Mouse (Mus musculus): ENCODE data around the gene Naglu.

Gene Naglu

DNA sequence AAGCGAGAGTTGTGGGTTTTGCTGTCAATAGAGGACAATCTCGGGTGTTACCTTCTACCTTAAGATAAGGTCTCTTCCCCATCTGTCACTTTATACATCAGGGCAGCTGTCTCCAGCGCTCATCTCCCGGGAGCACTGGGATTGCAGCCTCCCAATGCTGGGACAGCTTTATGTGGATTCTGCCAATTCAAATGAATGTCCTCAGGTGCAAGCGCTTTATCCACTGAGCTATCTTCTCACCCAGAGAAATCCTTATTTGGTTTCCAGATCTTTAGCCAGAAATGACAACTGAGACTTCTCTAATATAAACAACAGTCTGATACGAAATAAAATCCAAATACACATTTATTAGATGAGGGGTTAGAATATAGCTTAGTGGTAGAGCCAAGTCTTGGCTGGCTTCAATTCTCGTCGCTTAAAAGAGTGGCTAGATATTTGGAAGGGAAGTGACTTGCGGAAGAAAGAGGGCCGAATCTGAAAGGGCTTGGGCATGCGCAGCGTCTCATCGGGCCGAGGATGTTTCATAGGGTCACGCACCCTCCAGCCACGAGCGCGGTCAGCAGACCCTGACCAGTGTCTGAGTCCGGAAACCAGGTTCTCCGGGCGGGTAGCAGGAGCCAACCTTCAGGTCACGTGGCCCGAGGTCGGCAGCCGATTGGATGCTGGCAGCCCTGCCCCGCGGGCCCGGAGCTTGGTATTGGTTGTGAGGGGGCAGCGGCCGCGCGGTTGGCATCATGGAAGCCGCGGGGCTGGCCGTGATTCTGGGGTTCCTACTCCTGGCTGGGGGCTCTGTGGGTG is at the start of gene Naglu:
TSS of gene Naglu (plus strand) at position 622 of the 798 bp plus-strand sequence.
- peak; percentile 96 to 98 for DNase-seq (ENCODE audit: low spot score in 2 of 2)

DNA sequence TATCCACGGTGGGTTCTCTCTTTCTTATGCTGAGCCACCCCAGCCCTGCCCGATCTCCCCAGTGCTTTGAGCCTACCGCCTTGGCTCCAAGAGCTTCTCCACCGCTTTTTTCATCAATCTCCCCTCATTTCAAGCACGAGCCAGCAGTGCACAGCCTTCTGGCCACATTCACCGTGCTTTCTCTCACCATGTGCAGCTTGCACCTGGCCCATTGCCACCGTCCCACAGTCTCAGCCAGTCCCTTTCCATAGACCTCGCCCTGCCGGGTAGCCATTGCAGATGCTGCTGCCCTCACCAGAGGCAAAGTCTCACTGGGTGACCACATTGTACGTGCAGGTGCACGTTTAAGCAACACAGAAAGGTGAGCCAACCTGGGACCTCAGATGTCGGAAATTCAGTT is 46.4 kb upstream of the Naglu start:
- no peak for DNase-seq (ENCODE audit: low spot score in 2 of 2)

DNA sequence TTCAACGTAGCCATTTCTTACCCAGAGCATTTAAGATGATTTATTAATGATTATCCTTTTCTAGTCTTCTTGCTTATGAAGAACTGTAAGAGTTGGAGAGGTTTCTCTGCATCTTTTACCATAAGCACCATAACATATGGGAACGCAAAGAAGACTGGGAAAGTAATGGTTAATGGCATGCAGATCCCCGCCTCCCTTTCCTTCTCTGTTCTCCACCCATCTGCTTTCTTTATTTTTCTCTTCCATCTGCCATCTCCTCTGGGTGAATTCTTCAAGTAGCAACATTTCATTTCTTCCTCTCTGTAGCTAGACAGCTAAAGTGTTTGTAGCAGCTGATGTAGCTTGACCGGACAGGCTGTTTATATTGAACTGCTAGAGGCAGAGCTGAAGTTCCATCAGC is 45.8 kb upstream of the Naglu start:
- DNase-seq (ENCODE audit: low spot score in 2 of 2): no peak

DNA sequence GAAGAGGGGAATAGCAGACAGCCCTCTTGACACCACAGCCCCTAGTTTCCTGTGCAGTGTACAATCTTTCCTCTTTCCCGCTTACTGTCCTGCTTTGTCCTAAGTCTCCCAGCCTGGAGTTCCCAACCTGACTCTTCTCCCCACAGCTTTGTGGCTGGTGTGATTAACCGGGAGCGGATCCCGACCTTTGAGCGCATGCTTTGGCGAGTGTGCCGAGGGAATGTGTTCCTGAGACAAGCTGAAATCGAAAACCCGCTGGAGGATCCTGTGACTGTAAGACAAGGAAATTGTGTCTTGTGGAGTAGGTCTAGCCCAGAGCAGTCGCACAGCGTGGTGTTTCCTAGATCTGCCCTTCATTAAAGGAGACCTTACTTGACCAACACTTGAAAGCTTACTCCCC is 42.7 kb upstream of the Naglu start:
- DNase-seq (ENCODE audit: low spot score in 2 of 2): no peak

DNA sequence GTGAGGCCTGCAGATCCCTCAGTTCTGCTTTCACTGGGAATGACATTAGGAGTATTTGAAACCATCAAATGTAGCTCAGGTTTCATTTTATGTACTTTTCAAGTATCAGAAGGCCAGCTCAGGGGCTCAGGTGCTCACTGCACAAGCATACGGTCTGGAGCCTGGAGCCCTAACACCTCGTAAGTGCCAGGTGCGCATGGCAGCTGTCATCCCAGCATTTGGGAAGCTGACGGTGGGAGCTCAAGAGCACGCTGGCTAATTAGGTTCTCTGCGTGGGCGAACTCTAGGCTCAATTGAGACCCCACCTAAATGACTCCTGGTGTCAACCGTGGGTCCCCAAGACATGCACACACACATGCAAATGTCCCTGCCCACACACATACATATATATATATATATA is 40.5 kb upstream of the Naglu start:
- DNase-seq (ENCODE audit: low spot score in 2 of 2): no peak

DNA sequence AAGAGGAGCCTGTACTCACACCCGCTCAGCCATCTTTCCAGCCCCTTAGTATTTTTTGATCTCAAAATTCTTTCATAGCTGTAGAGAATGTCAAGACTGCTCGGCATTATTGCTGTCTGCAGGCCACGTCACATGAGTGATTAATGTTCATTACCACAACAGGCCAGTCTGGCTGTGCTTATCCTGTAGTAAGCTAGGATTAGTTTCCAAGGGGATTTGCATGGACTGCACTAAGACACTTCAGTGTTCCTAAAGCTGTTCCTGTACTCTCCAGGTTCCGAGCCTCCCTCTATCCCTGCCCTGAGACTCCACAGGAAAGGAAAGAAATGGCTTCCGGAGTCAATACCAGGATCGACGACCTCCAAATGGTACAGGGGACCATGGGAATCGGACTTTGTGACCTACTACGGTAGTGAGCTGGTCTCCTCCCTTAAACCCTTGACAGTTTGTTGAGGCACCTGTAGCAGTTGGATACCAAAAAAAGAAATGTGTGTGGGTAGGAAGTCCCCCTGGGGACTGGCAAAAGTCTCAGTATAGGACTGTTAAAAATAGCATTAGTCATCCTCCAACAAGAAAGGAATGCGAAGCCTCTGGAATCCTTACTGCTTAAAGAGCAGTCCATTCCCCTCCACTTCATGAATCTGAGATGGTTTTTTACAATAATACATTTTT is 39.5 kb upstream of the Naglu start:
- DNase-seq (ENCODE audit: low spot score in 2 of 2): no peak

DNA sequence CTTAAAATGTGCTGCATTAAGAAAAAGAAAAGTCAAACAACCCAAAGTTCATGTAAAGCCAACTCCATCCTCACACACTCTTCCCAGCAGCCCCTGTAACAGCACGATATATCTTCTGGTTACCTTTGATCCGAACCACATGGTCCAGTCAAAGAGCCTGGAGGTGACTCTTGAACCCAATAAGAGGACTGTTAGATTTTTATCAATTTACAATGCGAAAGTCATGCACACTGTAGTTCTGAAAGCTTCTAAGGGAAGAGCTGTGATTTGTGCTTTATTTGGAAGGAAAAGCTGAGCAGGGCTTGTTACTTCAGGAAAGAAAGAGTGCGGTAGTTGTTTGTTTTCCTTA is 39.0 kb upstream of the Naglu start:
- DNase-seq (ENCODE audit: low spot score in 2 of 2): no peak

DNA sequence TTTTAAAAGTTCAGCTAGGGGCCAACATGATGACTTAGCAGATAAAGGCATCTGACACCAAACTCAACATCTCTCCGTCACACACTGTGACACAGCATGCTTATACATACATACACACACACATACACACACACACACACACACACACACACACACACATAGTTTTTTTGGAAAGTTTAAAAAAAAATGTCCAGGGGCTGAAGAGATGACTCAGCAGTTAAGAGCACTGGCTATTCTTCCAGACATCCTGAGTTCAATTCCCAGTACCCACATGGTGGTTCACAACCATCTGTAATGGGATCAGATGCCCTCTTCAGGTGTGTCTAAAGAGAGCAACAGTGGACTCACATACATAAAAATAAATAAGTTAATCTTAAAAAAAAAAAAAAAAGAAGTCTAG is 38.3 kb upstream of the Naglu start:
- DNase-seq (ENCODE audit: low spot score in 2 of 2): no peak

DNA sequence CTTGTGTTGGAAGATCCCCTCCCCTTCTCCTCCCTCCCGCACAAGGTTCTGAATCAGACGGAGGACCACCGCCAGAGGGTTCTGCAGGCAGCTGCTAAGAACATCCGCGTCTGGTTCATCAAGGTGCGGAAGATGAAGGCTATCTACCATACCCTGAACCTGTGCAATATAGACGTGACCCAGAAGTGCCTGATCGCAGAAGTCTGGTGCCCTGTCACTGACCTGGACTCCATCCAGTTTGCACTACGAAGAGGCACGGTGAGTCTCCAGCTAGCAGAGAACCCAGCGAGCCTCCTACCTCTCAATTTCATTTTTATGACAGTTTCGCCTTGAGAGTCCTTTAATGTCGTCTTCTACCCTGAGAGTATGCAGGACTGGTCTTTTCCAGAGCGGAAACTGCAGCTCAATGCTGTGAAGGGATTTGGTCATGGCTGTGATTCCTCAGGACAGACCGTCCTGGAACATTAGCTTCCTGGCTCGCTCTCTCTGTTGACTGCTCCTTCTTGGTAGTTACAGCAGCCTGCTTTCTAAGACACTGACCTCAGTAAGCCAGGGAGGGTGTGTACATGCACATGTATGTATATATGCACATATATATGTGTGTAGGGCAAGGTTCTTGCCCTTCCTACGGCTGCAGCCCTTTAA is 35.8 kb upstream of the Naglu start:
- no peak for DNase-seq (ENCODE audit: low spot score in 2 of 2)

DNA sequence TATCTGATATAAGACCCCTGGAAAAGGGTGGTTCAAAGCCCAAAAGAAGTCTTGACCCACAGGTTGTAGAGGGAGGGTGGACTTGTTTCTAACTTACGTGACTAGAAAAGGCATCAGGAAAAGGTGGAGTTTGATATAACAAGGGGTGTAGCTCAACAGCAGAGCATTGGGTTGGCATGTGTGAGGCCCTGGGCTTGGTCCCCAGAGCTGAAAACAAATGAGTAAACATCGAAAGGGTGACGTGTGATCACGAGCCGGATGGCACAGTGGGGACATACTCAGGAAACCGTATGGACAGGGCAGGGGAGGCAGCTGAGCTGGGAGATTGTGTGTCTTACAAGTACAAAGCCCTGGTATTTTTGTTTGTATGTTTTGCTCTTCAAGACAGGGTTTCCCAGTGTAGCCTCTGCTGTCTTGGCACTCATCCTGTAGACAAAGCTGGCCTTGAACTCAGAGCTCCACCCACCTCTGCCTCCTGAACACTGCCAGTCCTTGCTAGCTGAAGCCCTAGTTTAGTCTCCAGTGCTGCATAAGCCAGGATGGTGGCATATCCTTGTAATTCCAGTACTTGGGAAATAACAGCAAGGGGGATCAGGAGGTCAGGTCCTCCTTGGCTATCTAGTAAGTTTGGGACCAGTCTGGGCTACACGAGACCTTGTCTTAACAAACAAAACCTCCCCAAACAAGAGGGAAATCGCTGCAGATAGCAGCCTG is 35.0 kb upstream of the Naglu start:
- DNase-seq (ENCODE audit: low spot score in 2 of 2): no peak

DNA sequence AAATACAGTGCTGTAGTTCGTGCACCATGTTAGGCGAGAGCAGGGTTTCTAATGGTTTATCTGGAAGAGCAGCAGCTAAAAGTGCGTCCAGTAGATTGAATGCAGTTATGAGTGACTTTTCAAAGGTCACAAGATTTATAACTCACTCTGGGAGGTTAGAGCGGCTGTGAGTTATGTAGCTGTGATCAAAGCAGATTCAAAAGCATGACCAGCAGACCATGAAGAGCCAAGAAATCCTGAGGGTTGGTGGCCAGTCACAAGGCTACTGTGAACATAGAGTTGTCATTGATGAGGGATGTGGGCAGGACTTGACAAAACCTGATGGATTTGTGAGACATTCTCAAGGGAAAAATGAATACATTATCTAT is 34.5 kb upstream of the Naglu start:
- DNase-seq (ENCODE audit: low spot score in 2 of 2): no peak

DNA sequence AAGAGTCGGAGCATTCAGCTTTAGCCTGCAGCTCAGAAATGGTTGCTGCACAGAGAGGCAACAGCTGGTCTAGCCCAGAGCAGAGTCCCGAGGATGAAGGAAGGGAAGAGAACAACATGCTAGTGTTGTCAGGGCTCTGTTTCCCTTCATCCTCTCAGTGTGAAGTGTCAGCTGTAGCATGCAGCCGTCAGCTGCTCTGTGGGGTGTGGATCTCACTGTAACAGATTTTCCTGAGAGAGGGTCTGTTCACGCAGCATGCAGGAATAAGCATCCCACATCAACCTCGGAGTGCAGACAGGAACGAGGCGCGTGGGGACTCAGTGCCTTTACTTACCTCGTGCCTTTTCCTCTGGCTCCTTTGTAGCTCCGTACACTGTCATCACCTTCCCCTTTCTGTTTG is 32.0 kb upstream of the Naglu start:
- no peak for DNase-seq (ENCODE audit: low spot score in 2 of 2)

DNA sequence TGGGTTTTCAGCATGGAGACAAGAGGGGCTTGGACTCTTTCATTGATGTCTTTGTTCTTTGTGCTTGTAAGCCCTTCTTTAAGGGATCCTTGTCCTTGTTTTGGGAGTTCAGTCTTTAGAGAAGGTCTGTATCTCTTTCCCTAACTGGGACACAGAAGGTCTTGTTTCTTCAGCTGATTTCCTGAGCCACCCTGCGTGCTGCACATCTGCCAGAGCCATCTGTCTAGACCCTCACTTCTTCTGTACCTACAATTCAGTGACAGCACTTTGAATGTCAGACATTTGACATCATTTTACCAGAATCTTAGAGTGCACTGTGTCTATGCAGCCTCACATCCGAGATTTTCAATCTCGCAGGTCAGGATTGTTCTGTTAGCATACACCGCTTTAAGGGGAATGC is 24.0 kb upstream of the Naglu start:
- DNase-seq (ENCODE audit: low spot score in 2 of 2): no peak

DNA sequence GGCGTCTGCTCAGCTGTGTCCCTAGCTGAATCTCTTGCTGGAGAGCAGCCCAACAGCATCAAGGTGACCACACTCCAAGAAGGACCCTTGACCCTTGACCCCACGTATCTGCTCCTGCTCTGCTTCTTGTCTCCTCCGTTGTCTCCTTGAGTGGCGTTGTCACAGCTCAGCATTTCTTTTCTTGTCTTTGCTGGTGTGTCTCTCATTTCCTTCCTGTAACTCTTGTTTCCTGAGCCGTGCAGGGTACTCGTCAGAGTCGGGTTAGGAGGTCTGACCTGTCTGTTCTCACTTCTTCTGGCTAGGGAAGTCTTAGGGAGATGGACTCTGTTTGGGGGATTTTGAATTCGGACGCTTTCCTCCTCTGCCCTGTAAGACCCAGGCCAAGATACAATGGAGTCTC is 23.4 kb upstream of the Naglu start:
- no peak for DNase-seq (ENCODE audit: low spot score in 2 of 2)

DNA sequence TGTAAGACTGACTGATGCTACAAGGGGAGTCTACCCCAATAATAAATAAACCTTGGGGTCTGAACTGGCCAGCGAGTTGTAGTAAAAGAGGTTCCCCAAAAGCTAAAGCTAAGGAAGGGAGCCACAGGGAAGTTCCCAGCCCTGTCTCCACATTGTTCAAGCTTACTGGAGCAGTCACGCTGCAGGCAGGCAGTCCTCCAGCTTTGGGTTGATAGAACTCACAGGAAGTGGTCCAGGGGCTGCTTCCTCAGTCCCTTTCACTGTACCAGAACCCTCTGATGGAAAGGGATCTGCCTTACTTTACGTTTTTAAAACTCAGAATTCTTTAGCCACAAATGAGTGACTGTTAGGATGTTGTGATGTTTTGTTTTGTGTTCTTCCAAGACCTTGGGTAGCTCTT is 22.3 kb upstream of the Naglu start:
- no peak for DNase-seq (ENCODE audit: low spot score in 2 of 2)

DNA sequence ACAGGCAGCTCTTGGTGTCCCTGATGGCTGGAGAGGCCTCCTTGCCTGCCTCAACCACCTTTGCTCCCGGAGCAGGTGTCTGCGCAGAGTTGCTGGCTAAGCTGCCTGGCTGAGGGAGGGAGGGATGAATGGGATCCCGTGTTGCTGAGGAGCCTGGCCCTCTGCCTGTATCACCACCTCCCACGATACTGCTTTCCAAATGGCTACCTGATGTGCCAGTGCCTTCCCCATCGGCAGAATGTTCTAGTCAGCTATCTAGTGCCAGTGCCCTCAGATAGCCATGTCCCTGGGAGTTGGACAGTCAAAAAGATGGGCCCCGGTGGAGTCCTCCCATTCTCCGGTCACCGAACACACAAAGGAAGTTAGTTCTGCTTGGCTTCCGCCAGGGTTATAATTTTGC is 19.5 kb upstream of the Naglu start:
- DNase-seq (ENCODE audit: low spot score in 2 of 2): no peak

DNA sequence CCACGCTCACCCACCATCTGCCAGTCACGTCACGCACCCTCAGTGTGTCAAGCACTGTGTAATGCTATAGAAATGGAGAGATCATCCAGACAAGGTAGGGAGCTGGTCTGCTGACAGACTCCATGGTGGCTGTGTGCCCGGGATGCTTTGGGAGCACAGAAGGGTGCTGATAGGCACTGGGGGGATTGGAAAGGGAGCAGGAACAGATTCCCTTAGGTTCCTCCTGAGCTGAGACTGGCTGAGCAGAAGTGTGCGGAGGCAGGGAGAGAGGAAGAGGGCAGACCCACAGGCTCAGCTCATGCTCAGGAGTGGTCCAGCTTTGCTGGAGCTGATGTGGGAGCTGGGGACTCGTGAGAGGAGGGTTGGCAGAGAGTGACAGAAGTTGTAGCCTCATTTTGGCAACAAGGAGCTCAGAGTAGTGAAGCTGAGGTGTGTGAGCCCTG is 18.7 kb upstream of the Naglu start:
- no peak for DNase-seq (ENCODE audit: low spot score in 2 of 2)

DNA sequence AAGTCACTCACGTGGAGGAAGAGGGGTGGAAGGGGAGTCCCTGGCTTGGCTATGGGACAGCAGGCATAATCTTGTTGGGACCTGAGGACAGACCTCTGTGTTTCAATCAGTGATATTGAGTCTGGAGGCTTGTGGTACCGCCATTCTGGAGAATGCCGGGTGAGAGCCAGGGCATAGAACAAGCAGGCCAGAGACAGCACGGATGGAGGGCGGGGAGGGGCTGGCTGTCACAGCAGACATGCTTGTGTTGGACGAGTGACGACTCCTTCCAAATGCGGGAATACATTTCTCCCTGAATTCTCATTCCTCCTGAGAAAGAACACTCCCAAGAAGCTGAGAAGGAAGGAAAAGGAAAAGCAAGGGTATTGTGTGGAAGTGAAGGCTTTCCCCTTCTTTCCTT is 18.2 kb upstream of the Naglu start:
- DNase-seq (ENCODE audit: low spot score in 2 of 2): no peak

DNA sequence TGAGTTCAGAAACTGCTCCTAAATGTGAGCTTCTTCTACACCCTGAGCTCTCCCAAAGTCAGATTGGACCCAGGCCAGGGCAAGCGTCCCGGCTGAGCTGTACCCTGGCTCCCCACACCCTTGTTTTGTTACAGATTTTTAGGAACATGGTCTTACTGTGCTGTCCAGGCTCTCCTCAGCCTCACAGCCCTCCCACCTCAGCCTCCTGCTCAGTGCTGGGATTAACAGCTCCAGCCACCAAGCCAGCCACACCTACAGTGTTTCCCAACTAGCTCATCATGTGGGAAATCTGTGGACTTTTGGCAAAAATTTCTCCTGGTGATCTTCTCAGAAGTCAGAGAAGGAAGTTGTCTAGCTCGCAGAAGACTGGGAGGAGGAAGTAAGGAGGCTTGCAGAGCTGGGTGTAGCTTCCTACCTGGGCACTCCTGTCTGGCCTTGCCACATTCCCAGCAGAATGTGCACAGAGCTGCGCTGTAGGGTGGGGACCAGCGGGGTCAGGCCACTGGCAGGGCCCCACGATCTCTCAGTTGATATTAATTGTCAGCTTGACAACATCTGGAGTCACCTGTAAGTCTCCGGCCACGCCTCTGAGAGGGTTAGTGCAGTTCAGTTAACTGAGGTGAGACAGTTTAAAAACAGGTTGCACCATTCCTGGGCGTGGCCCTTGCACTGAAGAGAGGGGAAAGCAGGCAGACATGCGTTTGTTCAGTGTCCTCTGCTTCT is 16.9 kb upstream of the Naglu start:
- peak; percentile 47 to 59 for DNase-seq (ENCODE audit: low spot score in 2 of 2)

DNA sequence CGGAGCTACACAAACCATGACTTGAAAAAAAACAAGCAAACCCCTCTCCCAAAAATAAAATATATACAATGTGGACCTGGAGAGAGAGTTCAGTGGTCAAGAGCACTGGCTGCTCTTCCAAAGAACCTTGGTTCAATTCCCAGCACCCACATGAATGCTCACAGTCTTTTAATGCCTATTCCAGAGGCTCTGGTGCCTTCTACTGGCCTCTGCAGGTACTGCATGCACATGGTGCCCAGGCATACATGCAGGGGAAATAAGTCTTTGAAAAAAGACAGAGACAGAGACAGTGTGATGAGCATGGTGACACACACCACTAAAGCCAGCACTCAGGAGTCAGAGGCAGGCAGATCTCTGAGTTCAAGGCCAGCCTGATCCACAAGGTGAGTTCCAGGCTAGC is 15.8 kb upstream of the Naglu start:
- DNase-seq (ENCODE audit: low spot score in 2 of 2): no peak

DNA sequence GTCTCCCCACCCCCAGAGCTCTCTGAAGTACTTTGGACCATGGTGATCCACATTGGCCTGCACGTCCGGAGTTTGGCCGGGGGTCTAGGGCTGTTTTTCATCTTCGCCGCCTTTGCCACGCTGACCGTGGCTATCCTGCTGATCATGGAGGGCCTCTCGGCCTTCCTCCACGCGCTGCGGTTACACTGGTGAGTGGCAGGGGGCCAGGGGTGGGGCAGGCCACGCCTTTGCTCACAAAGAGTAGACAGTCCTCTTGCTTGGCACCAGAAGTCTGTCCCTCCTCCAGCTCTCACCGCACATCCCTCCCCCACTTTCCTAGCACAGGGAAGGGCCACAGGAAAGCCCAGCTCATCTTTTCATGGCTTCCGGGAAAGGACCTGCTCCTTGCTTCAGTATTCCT is 14.4 kb upstream of the Naglu start:
- DNase-seq (ENCODE audit: low spot score in 2 of 2): no peak

DNA sequence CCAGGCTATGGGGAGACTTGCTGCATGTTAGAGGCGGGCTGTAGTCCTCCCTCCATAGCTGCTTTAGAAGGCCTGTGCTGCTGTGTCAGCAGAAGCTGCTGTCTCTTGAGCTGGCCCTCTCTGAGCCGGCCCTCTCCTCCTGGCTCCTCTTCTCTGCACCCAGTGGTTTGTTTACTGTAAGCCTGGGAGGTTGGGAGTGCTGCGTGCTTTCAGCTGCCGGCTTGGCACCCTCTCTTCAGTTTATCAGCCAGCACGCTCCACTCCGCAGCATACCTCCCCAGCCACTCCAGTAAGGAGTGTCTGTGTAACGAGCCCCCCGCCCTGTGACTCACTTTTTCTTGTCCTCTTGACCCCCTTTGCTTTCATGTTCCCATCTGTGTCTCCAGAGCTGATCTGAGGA is 12.9 kb upstream of the Naglu start:
- peak; percentile 61 to 69 for DNase-seq (ENCODE audit: low spot score in 2 of 2)
